Mouse (Mus musculus) olfactory bulb, adult 2 months (tissue): ENCODE data around the gene Gm9732. TPM values are rescaled to one million over a fixed set of nuclear protein-coding genes. Genes with fewer than 3 reads are reported as not detected.
"Not testable (repeated sequence)": the region's sequence is repeated elsewhere in the genome, so short reads cannot be mapped to it uniquely, and the experiment has no call there.

Source experiments
- H3K27ac ChIP-seq: fragments of 200-500 bp; 2 replicates; pipeline ENCODE4 v1.5.1; 2012; ENCODE audit warnings: low read depth, low read length; ENCODE audit not compliant: insufficient read depth
- H3K4me1 ChIP-seq: fragments of 200-500 bp; 2 replicates; pipeline ENCODE4 v1.6.1; 2012; ENCODE audit warnings: low read length; ENCODE audit not compliant: control insufficient read depth, insufficient read depth
- H3K4me3 ChIP-seq: fragments of 200-500 bp; 2 replicates; pipeline ENCODE4 v1.5.1; 2012; ENCODE audit warnings: mild to moderate bottlenecking, low read depth, low read length, moderate library complexity; ENCODE audit not compliant: insufficient read depth
- WGBS: fragments of 180-500 bp; shearing (Covaris S2); methylation state at CpG from one replicate; pipeline ENCODE4 v1.1.7; 2018; 5-methylcytosine and 5-hydroxymethylcytosine counted together
- polyA plus RNA-seq: library from polyadenylated mRNA; stranded (reverse); fragments of >200 nt; gene quantifications from 2 replicates; pipeline ENCODE4 v1.2.4, GENCODE M21; 2012; ENCODE audit warnings: low replicate concordance; ENCODE audit not compliant: missing spikeins, insufficient read depth, insufficient read length

Gene Gm9732
- polyA plus RNA-seq = not detected in 2 replicates

- H3K27ac ChIP-seq, H3K4me1 ChIP-seq, H3K4me3 ChIP-seq: not testable (repeated sequence)
- 84% methylated on average over 8 of the region's 8 CpGs for WGBS
Observed at GRCm38 (mm10) chr14:43274986-43275511, at the start of gene Gm9732. Gm9732 (plus strand) TSS chr14:43275036.

DNA sequence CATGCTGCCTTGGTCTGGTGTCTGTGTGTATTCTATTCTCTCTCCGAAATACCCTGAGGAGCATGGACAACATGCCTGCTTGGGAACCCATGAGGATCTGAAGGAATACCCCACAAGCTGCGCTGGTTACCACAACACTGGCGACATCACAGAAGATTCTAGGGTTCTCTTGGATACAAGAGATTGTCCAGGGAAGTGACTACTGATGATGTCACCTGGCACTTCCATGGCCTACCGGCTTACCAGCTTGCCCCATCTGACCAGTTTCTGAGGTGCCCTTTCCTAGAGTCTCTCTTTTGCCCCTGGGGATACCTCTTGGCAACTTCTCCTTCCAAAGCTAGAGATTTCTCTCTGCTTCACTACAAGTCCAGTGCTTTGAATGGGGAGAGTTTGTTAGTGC is 39.6 kb upstream of the Gm9732 start, which contains the start of gene Gm8122:
Gene Gm8122 (minus strand): TSS at position 101 of the 400 bp plus-strand sequence.
- not testable (repeated sequence) for H3K4me3 ChIP-seq, H3K27ac ChIP-seq, H3K4me1 ChIP-seq
- WGBS = 85% methylated on average over 4 of the region's 4 CpGs

DNA sequence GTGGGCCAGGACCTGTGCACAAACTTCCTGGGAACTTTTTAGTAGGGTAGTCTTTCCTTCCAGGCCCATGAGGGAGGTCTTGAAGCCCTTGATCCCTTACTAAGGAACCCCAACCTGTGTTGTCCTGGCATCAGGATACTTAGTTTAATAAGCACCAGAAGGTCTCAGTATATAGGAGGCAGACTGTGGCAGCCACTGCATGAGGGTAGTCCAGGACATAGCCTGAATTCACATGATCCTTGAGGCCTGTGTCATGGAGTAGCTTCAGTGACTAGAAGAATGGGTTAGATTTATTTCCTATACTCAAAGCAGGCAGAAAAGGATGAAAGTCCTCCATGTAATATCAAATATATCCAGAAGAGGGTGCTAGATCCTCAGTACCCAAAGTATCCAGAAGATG is 37.1 kb upstream of the Gm9732 start:
- H3K4me1 ChIP-seq, H3K4me3 ChIP-seq, H3K27ac ChIP-seq: not testable (repeated sequence)

GRCm38 (mm10) chr14:43249611-43250170 is 25.1 kb upstream of the Gm9732 start:
- not testable (repeated sequence) for H3K27ac ChIP-seq, H3K4me1 ChIP-seq, H3K4me3 ChIP-seq
- 18% methylated on average over 10 of the region's 12 CpGs for WGBS

DNA sequence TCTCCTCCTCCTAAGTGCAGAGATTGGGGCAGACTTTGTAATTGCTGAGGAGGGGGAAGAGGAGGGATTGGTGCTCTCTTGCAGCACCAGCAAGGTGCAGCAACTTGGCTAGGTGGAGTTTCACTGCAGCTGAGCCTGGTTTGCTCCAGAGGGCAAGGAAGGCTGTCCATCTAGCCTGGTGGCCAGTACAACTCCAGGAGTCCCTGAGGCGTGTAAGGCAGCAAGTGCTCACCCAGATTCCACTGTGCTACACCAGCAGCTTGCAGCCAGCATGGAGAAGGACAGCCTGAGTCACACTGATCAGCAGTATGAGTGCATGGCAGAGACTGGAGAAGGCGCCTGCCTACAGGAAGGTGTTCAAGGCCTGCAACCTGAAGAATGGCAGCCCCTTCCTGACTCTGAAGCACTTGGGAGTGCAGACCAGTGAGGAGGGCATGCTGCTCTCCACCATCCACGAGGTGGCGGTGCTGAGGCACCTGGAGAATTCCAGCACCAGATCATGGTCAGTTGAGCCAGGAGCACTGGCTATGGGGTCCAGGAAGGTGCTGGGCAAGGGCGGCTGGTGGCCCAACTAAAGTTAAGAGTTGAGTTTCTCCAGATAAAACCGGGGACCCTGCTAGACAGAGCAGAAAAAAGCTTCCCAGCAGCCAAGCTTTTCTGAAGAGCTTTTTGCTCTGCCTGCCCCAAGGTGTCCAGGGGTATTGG is 24.1 kb upstream of the Gm9732 start:
- not testable (repeated sequence) for H3K4me1 ChIP-seq, H3K27ac ChIP-seq, H3K4me3 ChIP-seq
- 36% methylated on average over 5 of the region's 6 CpGs for WGBS

DNA sequence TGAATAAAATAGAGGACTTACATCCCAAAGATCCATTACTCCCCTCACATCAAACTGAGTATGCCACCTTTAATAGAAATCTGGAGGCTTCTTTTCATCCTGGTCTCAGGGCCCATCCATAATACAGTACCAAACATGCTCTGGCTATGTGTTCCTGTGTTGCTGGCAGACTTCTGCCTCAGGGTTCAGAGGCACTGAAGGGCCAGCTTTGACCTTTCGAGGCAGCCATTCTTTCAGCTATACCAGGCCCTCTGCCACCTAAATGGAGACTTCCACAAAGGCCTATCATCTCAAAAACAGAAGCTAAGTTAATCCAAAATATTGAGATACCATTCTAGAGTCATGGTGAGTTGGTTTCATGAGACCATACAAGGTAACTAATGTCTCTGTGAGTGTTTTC is 18.3 kb upstream of the Gm9732 start:
- WGBS = 73% methylated on average over 1 of the region's 1 CpGs
- not testable (repeated sequence) for H3K27ac ChIP-seq, H3K4me1 ChIP-seq, H3K4me3 ChIP-seq

DNA sequence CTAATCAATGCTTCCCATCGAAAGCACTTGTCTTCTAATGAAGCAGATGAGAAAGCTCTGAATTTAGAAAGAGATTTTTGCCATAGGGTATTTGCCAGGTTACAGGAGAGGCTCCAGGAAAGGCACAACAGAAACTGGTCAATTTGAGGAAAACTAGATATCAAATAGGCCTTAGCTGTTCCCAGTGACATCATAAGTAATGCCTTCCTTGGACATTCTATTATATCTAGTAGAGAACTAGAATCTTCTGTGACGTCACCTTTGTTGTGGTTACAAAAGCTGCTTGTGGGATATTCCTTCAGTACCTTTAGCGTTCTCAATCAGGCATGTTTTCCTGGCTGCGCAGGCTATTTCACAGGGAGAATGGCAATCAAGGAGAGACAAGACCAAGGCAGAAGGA is 16.5 kb upstream of the Gm9732 start, which contains the start of gene Gm8126:
Gene Gm8126 (plus strand): TSS at position 301 of the 400 bp plus-strand sequence.
- H3K4me1 ChIP-seq, H3K27ac ChIP-seq, H3K4me3 ChIP-seq: not testable (repeated sequence)
- WGBS = 86% methylated on average over 3 of the region's 4 CpGs

- H3K27ac ChIP-seq, H3K4me1 ChIP-seq, H3K4me3 ChIP-seq: not testable (repeated sequence)
- WGBS = 92% methylated on average over 3 of the region's 3 CpGs
Observed at GRCm38 (mm10) chr14:43263421-43263820, 11.4 kb upstream of the Gm9732 start.

DNA sequence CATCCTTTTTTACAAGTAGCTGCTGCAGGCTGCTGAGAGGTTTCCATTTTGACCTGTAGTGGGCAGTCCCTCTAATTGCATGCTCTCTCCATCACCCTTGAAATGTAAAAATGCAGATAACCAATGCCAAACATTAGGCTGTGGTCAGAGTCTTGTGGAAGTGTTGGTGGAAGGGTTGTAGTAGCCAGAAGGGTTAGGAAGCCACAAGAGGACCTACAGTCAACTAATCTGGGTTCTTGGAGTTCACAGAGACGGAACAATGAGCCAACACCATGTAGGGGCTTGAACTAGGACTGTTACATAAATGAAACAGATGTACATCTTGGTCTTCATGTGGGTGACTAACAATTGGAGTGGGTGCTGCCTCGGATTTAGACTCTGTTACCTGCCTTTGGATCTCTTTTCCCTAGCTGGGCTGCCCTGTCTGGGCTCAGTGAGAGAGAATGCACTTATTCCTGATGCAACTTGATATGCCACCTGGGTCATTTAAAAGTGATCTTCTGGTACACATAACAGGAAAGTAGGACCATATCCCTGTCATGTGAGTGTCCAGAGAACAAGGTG is 6.2 kb upstream of the Gm9732 start:
- 45% methylated on average over 2 of the region's 2 CpGs for WGBS

DNA sequence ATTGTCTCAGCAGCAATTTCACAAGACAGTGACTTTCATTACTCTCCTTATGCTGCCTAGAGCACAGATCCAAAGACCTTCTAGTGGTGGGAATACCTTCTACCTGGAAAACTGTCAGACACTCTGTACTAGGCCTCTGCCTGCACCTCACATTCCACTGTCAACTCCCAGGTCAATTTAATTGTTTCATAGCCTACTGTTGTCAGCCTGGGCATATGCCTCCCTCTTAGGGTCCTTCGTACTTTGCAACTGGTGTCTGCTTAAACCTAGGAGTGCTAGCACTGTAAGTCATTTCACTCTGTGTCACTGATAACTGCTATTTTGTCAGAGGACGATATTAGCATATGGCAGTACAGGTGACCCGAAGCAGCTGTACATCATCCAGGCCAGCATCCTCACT is 5.6 kb upstream of the Gm9732 start:
- 92% methylated on average over 3 of the region's 3 CpGs for WGBS
- H3K4me1 ChIP-seq, H3K27ac ChIP-seq, H3K4me3 ChIP-seq: not testable (repeated sequence)

More for the DNA sequence above, 6.2 kb upstream of the Gm9732 start:
- H3K4me1 ChIP-seq, H3K4me3 ChIP-seq, H3K27ac ChIP-seq: not testable (repeated sequence)

DNA sequence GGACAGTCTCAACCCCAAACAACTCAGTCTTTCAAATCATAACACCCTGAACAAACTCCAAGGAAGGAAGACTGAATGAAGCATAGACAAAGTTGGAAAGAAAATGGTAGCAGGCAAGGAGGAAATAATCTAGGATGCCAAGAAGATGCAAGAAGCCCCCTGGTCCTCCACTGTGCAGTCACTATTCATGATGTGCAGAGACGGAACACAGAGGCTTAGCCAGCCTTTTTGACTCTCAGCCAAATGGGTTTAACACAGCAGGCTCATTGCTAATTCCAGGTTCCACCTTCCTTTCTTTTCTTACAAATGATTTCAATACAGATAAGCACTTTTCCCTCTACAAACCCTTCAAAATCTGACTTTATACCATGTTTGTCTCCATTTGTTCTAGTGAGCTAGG is 1.7 kb upstream of the Gm9732 start:
- not testable (repeated sequence) for H3K27ac ChIP-seq, H3K4me1 ChIP-seq, H3K4me3 ChIP-seq
- WGBS = 27% methylated on average over 1 of the region's 1 CpGs

- 86% methylated on average over 1 of the region's 1 CpGs for WGBS
Observed at GRCm38 (mm10) chr14:43275752-43276151, 916 bp downstream of the Gm9732 start.

GRCm38 (mm10) chr14:43277468-43277867 is 2.6 kb downstream of the Gm9732 start:
- H3K27ac ChIP-seq, H3K4me1 ChIP-seq, H3K4me3 ChIP-seq: not testable (repeated sequence)
- WGBS = 67% methylated on average over 2 of the region's 2 CpGs

More at GRCm38 (mm10) chr14:43275752-43276151, 916 bp downstream of the Gm9732 start:
- H3K4me1 ChIP-seq, H3K27ac ChIP-seq, H3K4me3 ChIP-seq: not testable (repeated sequence)

- H3K27ac ChIP-seq, H3K4me3 ChIP-seq, H3K4me1 ChIP-seq: not testable (repeated sequence)
- 71% methylated on average over 4 of the region's 4 CpGs for WGBS
Observed at GRCm38 (mm10) chr14:43278146-43278545, 3.3 kb downstream of the Gm9732 start.
